Mouse (Mus musculus): ENCODE measurements around the gene Ugt1a8. TPM values are rescaled to one million over a fixed set of nuclear protein-coding genes. Genes with fewer than 3 reads are reported as not detected.

Ugt1a8 gene
- total RNA-seq, 2 experiments from 2014 or later = not detected

GRCm38 (mm10) chr1:88267489-88267888, 179.9 kb downstream of the Ugt1a8 start:
- intact Hi-C loops (cut with DNase I) = no loop called here

GRCm38 (mm10) chr1:88268070-88268469, 180.5 kb downstream of the Ugt1a8 start:
- DNase-seq (ENCODE audit: low spot score in 2 of 2) = no peak
- intact Hi-C loops (cut with DNase I) = no loop called here

More at GRCm38 (mm10) chr1:88267489-88267888, 179.9 kb downstream of the Ugt1a8 start:
- no peak for DNase-seq (ENCODE audit: low spot score in 2 of 2)

Other genes with a start within 250 kb of the Ugt1a8 start
- gene Dgkd, start 234.5 kb upstream of the Ugt1a8 start, total RNA-seq (2021) = 100 to 1,000 TPM; 106 to 107 TPM
- gene Usp40, start 79.3 kb upstream of the Ugt1a8 start, total RNA-seq (2021) = 10 to 100 TPM; 19.6 to 25.0 TPM
- not detected for gene Ugt1a10, start 32.4 kb upstream of the Ugt1a8 start, total RNA-seq (2021)
- not detected for gene Ugt1a9, start 17.0 kb upstream of the Ugt1a8 start, total RNA-seq (2021)
- gene Ugt1a7c, start 7.2 kb downstream of the Ugt1a8 start, total RNA-seq (2021) = under 1 TPM; 0.76 to 0.78 TPM
- not detected for gene Ugt1a6b, start 15.4 kb downstream of the Ugt1a8 start, total RNA-seq (2021)
- 1 to 10 TPM in 1 of 2 experiments, under 1 TPM in 1; 0.94 to 1.1 TPM for gene Ugt1a6a, start 47.0 kb downstream of the Ugt1a8 start, total RNA-seq (2021)
- gene Ugt1a5, start 78.2 kb downstream of the Ugt1a8 start, total RNA-seq (2021) = not detected
- not detected for gene Ugt1a2, start 112.8 kb downstream of the Ugt1a8 start, total RNA-seq (2021)
- gene Dnajb3, start 118.0 kb downstream of the Ugt1a8 start, total RNA-seq (2021) = 1 to 10 TPM; 2.6 to 3.2 TPM
- gene Ugt1a1, start 124.1 kb downstream of the Ugt1a8 start, total RNA-seq (2021) = not detected
- gene Mroh2a, start 139.2 kb downstream of the Ugt1a8 start, total RNA-seq (2021) = under 1 TPM in 1 of 2 experiments, not detected in 1; 0.07 TPM
- 10 to 100 TPM; 32.8 to 37.1 TPM for gene Hjurp, start 189.8 kb downstream of the Ugt1a8 start, total RNA-seq (2021)
- gene Trpm8, start 189.8 kb downstream of the Ugt1a8 start, total RNA-seq (2021) = under 1 TPM; 0.11 to 0.21 TPM

All from left cerebral cortex, postnatal 25 days (tissue).